Mouse (Mus musculus): ENCODE data around the gene Gstm7.

DNA sequence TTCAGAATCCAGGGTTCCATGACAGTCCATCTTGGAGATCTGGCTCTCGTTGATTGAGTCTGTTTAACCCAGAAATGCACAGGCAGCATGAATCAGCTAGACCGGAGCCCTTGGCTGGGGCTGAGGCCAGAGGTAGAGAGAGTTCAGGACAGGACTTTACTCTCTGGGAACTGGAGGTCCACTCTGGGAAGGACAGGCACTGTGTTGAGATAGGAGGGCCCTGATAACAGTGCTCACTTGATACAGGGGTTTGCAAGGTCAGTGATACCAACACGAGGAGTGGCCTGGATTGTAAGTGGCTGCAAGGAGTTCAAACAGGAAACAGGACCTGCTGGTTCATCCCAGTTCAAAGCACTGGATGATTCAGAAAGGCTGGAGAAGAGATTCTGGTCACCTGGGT, 46.1 kb upstream of the Gstm7 start:
- no peak for TF ChIP-seq CTCF (IDR thresholded peaks at IDR 0.05; ENCODE audit: low read depth)
- no peak for TF ChIP-seq EP300 (optimal IDR thresholded peaks at IDR 0.05)

Measured in stomach, postnatal 0 days (tissue).